ENCODE assay signal across 17 mouse cellular contexts in the genomic region with DNA sequence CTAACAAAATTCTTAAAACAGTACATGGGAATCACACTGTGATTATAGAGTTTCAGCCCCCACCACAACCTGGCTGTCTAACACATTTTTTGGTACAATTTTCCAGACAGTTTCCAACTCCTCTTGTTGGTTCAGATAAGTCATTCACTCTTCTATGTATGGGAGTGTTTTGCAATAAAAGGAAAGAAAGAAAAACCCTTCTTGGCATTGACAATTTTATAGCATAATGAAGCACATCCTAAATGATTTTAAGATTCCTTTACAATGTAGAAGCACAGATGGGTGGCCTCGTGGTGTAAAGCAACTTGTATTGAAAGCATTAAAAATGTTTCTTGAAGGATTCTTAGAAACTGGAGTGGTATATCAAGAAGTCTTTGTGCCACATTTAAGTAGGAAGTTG.
"Had no signal": no experiment of that assay in that cellular context is flagged by ENCODE, and none has a peak within 500 bp of the region (broad histone marks: within the 10 kb centered on the region; RNA-seq: fewer than 3 reads in every experiment).

No protein-coding gene starts in this region.

- DNase-seq: gastrocnemius, adult 2 months; gastrocnemius, postnatal 10 days; gastrocnemius, postnatal 25 days; heart, adult 18-20 months; heart, postnatal 10 days; heart, postnatal 4 days; kidney, adult 18-20 months; kidney, adult 8-10 months; kidney, postnatal 10 days; kidney, postnatal 25 days; kidney, postnatal 4 days; left cerebral cortex, postnatal 4 days had no signal

- ATAC-seq: hindbrain, embryonic 16.5 days; inflammation-experienced regulatory T-cells, adult 6 months; intestine, embryonic 15.5 days; intestine, postnatal 0 days; liver, embryonic 12.5 days had no signal
